Mouse (Mus musculus) large intestine, adult 2 months (tissue): Measurements from ENCODE around the gene Gm3043. TPM values are rescaled to one million over a fixed set of nuclear protein-coding genes. Genes with fewer than 3 reads are reported as not detected.
"Not testable (repeated sequence)": the region's sequence is repeated elsewhere in the genome, so short reads cannot be mapped to it uniquely, and the experiment has no call there.

ENCODE experiments used
- DNase-seq: peaks from one replicate; pipeline ENCODE4 v3.0.0-alpha.2; 2012; ENCODE audit warnings: low read depth, low spot score
- WGBS: fragments of 180-500 bp; shearing (Covaris S2); methylation state at CpG from one replicate; pipeline ENCODE4 v1.1.7; 2018; 5-methylcytosine and 5-hydroxymethylcytosine counted together
- polyA plus RNA-seq: library from polyadenylated mRNA; depleted of rRNA; stranded (reverse); fragments of >200 nt; gene quantifications from 2 replicates; pipeline ENCODE4 v1.2.3, GENCODE M21; 2012; rRNA removed

The Gm3043 gene
- not detected in 2 replicates for polyA plus RNA-seq

DNA sequence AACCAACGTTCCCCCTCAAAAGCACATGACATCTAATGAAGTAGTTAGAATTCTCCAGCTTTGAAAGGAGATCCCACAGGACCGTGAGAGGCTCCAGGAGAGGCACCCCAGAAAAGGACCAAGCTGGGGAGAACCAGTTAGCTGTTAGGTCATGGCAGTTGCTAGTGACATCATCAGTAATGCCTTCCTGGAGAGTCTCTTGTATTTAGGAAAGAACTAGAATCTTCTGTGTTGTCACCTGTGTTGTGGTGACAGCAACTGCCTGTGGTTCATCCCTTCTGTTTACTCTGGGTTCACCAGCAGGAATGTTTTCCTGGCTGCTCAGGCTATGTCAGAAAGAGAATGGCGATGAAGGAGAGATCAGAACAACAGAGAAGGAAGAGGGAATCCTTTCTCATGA, at the start of gene Gm3043:
TSS of gene Gm3043 (plus strand) at position 301 of the 400 bp plus-strand sequence.
- WGBS: no CpG with 5 or more reads among the region's 3 CpGs
- not testable (repeated sequence) for DNase-seq

DNA sequence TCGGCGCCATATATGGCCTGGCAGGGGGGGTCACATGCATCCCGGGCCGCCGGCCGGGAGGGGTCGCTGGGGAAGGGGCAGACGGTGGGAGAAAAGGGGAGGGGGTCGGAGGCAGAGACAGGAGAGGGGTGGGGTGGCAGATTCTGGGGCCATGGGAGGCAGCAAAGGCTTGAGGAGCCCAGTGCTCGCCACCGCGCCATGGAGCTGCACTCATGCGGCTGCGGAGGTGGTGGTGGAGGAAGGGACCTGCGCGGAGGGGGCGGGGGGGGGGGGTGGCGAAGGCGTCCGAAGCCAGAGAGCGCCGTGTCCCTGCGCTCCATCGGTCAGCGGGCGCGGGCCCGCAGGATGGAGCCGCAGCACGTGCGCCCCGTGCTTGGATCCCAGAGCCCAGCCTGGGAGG, 36.9 kb upstream of the Gm3043 start, which contains the start of gene Gm3020:
TSS of gene Gm3020 (plus strand) at position 301 of the 400 bp plus-strand sequence.
- no CpG with 5 or more reads among the region's 32 CpGs for WGBS
- DNase-seq: not testable (repeated sequence)

Other genes with a start within 250 kb of the Gm3043 start
- not detected in 2 replicates for gene Gm10408, start 239.4 kb upstream of the Gm3043 start, polyA plus RNA-seq
- not detected in 2 replicates for gene Gm3012, start 54.3 kb upstream of the Gm3043 start, polyA plus RNA-seq
- gene Gm3020, start 36.8 kb upstream of the Gm3043 start, polyA plus RNA-seq: not detected in 2 replicates
- 0.18 TPM in 1 of 2 replicates, not detected in the other for gene Gm3002, start 121.3 kb downstream of the Gm3043 start, polyA plus RNA-seq
- 0.06 TPM in 1 of 2 replicates, not detected in the other for gene Gm3033, start 157.5 kb downstream of the Gm3043 start, polyA plus RNA-seq
- not detected in 2 replicates for gene Gm2916, start 195.4 kb downstream of the Gm3043 start, polyA plus RNA-seq
- gene Gm3029, start 243.0 kb downstream of the Gm3043 start, polyA plus RNA-seq: not detected in 2 replicates